Mouse (Mus musculus) embryonic facial prominence, embryonic 15.5 days (tissue): ENCODE measurements around the gene Olfr1045. TPM values are rescaled to one million over a fixed set of nuclear protein-coding genes. Genes with fewer than 3 reads are reported as not detected.
"Not testable (repeated sequence)": the region's sequence is repeated elsewhere in the genome, so short reads cannot be mapped to it uniquely, and the experiment has no call there.

Experiments
- ATAC-seq: fragments of 200-750 bp; cut with Nextera tagmentation; 2 replicates; pipeline ENCODE4 v1.8.0; 2017; ENCODE audit warnings: low read depth, moderate TSS enrichment; ENCODE audit not compliant: insufficient number of reproducible peaks, low FRiP score, low TSS enrichment
- H3K27ac ChIP-seq: fragments of 300-500 bp; sonication (generic); replicated peaks from 2 replicates; pipeline ENCODE4 v1.5.1; 2015; ENCODE audit warnings: mild to moderate bottlenecking, inconsistent platforms
- H3K27me3 ChIP-seq: fragments of 300-500 bp; sonication (generic); 2 replicates; pipeline ENCODE4 v1.6.1; 2015; ENCODE audit warnings: inconsistent platforms
- H3K36me3 ChIP-seq: fragments of 300-500 bp; sonication (generic); 2 replicates; pipeline ENCODE4 v1.6.1; 2015; ENCODE audit warnings: mild to moderate bottlenecking, inconsistent platforms
- H3K4me1 ChIP-seq: fragments of 300-500 bp; sonication (generic); 2 replicates; pipeline ENCODE4 v1.6.1; 2015; ENCODE audit warnings: inconsistent platforms
- H3K4me2 ChIP-seq: fragments of 300-500 bp; sonication (generic); replicated peaks from 2 replicates; pipeline ENCODE4 v1.6.1; 2015; ENCODE audit warnings: mild to moderate bottlenecking, inconsistent platforms
- H3K4me3 ChIP-seq: fragments of 300-500 bp; sonication (generic); replicated peaks from 2 replicates; pipeline ENCODE4 v1.5.1; 2015; ENCODE audit warnings: mild to moderate bottlenecking, inconsistent platforms
- H3K9ac ChIP-seq: fragments of 300-500 bp; sonication (generic); 2 replicates; pipeline ENCODE4 v1.6.1; 2015; ENCODE audit warnings: inconsistent platforms
- H3K9me3 ChIP-seq: fragments of 300-500 bp; sonication (generic); replicated peaks from 2 replicates; pipeline ENCODE4 v1.6.1; 2016; ENCODE audit warnings: inconsistent platforms
- WGBS: fragments of 180-500 bp; shearing (Covaris S2); methylation state at CpG from one replicate; pipeline ENCODE4 v1.1.7; 2015; 5-methylcytosine and 5-hydroxymethylcytosine counted together
- polyA plus RNA-seq: library from polyadenylated mRNA; unstranded; fragments of >200 nt; fragmentation: Nextera tagmentation; extraction: Ambion mirVana; gene quantifications from 2 replicates; pipeline ENCODE4 v1.2.1, GENCODE M21; 2015

Gene Olfr1045
- 0.09 TPM in 1 of 2 replicates, not detected in the other for polyA plus RNA-seq

DNA sequence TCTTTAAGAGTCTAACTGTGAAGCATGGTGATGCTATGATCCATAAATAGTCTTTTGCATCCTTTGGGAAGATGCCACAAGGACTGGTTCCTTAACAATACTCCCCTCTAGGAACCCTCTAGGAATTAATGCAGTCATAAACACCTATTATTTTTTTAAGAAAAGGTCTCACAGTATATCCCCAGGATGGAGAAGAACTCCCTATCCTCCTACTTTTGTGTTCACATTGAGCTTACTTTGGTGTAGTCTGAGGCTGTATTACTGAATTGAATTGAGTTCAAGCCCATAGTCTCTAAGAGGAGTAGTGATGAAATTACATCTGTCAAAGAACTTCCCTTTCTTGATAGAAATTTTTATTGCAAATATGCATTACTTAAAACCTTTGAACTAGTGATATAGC is at the start of gene Olfr1045:
TSS of gene Olfr1045 (minus strand) at position 101 of the 400 bp plus-strand sequence.
- H3K27me3 ChIP-seq, result no peaks in the 10 kb centered on the region
- H3K36me3 ChIP-seq, result no peaks in the 10 kb centered on the region
- H3K27ac ChIP-seq, result no peak within 1 kb of the TSS
- H3K4me2 ChIP-seq, result no peak within 1 kb of the TSS
- no peak for ATAC-seq
- no peaks in the 10 kb centered on the region for H3K9me3 ChIP-seq
- H3K4me1 ChIP-seq, result no peaks in the 10 kb centered on the region
- H3K9ac ChIP-seq, result no peak within 1 kb of the TSS
- no peak within 1 kb of the TSS for H3K4me3 ChIP-seq

- no peaks in the 10 kb centered on the region for H3K36me3 ChIP-seq
- no peak for ATAC-seq
- no peaks in the 10 kb centered on the region for H3K27me3 ChIP-seq
- no peaks in the 10 kb centered on the region for H3K9me3 ChIP-seq
- H3K4me2 ChIP-seq, result no peak within 1 kb of the TSS
- no peak within 1 kb of the TSS for H3K9ac ChIP-seq
- H3K4me1 ChIP-seq, result no peaks in the 10 kb centered on the region
- no peak within 1 kb of the TSS for H3K27ac ChIP-seq
- no peak within 1 kb of the TSS for H3K4me3 ChIP-seq
These were observed 37.4 kb upstream of the Olfr1045 start, which contains the start of gene Olfr1048 for GRCm38 (mm10) chr2:86240189-86240588. Gene Olfr1048 (minus strand): TSS chr2:86240289.

GRCm38 (mm10) chr2:86231301-86231700 is 28.5 kb upstream of the Olfr1045 start, which contains the start of gene Olfr1047:
Gene Olfr1047 (minus strand): TSS chr2:86231401.
- H3K9me3 ChIP-seq, result no peaks in the 10 kb centered on the region
- no peak for ATAC-seq
- no peaks in the 10 kb centered on the region for H3K4me1 ChIP-seq
- no peak within 1 kb of the TSS for H3K27ac ChIP-seq
- H3K4me3 ChIP-seq, result no peak within 1 kb of the TSS
- WGBS, result 90% methylated on average over 1 of the region's 1 CpGs
- no peaks in the 10 kb centered on the region for H3K27me3 ChIP-seq
- H3K4me2 ChIP-seq, result no peak within 1 kb of the TSS
- H3K9ac ChIP-seq, result no peak within 1 kb of the TSS
- no peaks in the 10 kb centered on the region for H3K36me3 ChIP-seq

DNA sequence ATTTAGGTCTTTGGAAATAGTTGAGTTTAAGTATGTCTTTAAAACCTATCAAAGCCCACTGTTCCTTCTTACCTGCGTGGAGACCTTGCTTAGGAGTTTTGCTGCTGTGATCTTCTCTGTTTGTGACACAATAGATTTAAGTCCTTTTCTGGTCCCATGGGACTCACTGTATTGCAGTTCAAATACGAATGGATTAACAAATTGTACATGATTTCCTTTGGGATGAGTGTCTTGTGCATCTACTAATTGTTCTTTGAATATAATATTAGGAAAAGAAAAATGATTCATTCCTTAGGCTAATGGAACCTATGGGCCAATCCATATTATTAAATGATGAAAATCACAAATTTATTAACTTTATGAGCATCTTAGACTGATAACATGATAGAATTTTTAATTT is 16.4 kb upstream of the Olfr1045 start, which contains the start of gene Olfr1046:
TSS of gene Olfr1046 (minus strand) at position 101 of the 400 bp plus-strand sequence.
- H3K4me2 ChIP-seq, result no peak within 1 kb of the TSS
- no peak for ATAC-seq
- no peaks in the 10 kb centered on the region for H3K27me3 ChIP-seq

GRCm38 (mm10) chr2:86195863-86196262 is 6.9 kb downstream of the Olfr1045 start:
- 47% methylated on average over 1 of the region's 1 CpGs for WGBS

More for the DNA sequence above, 16.4 kb upstream of the Olfr1045 start, which contains the start of gene Olfr1046:
- Histone ChIP-seq H3K27ac (no peak within 1 kb of the TSS), H3K4me3 (no peak within 1 kb of the TSS), H3K9ac (no peak within 1 kb of the TSS), H3K4me1 (no peaks in the 10 kb centered on the region), H3K36me3 (no peaks in the 10 kb centered on the region), H3K9me3 (no peaks in the 10 kb centered on the region)
- WGBS, result 60% methylated on average over 2 of the region's 2 CpGs

DNA sequence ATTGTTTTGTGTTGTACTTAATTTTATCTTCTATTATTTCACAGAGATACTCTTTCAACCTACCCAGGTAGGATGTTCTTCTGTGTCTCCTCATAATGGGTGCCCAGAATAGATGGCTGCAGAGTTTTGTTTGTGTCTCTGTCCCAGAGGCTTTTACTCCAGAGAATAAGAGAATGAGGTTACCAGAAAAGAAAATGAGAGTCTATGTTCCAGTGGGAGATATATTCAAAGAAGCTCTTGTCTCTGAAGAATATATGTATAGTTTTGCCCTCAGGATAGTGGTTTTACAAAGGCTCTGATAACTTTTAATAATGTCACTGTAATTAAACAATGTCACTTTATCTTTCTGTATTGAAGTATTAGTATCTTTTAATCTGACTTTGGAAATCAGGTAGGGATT is 17.2 kb downstream of the Olfr1045 start, which contains the start of gene Olfr52:
TSS of gene Olfr52 (minus strand) at position 101 of the 400 bp plus-strand sequence.
- no peak for ATAC-seq
- H3K4me1 ChIP-seq, result no peaks in the 10 kb centered on the region
- H3K27me3 ChIP-seq, result no peaks in the 10 kb centered on the region

More at GRCm38 (mm10) chr2:86195863-86196262, 6.9 kb downstream of the Olfr1045 start:
- Histone ChIP-seq H3K9ac (no peak overlapping the region), H3K4me1 (no peaks in the 10 kb centered on the region), H3K9me3 (no peaks in the 10 kb centered on the region), H3K27me3 (no peaks in the 10 kb centered on the region), H3K4me3 (no peak overlapping the region), H3K27ac (no peak overlapping the region), H3K36me3 (no peaks in the 10 kb centered on the region), H3K4me2 (no peak overlapping the region)
- no peak for ATAC-seq

DNA sequence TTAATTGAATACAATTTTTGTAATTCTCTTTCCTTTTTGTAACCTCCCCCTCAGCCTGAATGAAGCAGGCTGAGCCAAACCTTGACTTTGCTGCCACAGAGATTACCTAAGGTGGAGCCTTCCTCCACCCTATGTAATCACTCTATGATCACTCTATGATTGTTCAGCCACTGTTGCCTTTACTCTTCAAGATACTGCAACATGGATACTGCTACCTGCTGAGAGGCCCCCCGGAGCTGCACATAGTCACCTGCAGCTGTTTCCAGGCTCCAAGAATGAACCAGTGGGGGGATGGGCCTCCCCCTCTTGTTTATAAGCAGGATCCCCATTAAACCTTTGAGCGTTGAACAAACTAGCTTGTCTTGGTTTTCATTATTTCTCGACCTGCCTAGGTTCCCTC is 22.9 kb downstream of the Olfr1045 start:
- Histone ChIP-seq H3K27ac (no peak overlapping the region), H3K4me1 (no peaks in the 10 kb centered on the region), H3K4me3 (no peak overlapping the region), H3K27me3 (no peaks in the 10 kb centered on the region), H3K36me3 (no peaks in the 10 kb centered on the region), H3K9me3 (no peaks in the 10 kb centered on the region), H3K4me2 (no peak overlapping the region), H3K9ac (no peak overlapping the region)
- WGBS, result 69% methylated on average over 3 of the region's 3 CpGs
- no peak for ATAC-seq

More for the DNA sequence above, 17.2 kb downstream of the Olfr1045 start, which contains the start of gene Olfr52:
- Histone ChIP-seq H3K9ac (no peak within 1 kb of the TSS), H3K9me3 (no peaks in the 10 kb centered on the region), H3K27ac (no peak within 1 kb of the TSS), H3K36me3 (no peaks in the 10 kb centered on the region), H3K4me2 (no peak within 1 kb of the TSS), H3K4me3 (no peak within 1 kb of the TSS)

DNA sequence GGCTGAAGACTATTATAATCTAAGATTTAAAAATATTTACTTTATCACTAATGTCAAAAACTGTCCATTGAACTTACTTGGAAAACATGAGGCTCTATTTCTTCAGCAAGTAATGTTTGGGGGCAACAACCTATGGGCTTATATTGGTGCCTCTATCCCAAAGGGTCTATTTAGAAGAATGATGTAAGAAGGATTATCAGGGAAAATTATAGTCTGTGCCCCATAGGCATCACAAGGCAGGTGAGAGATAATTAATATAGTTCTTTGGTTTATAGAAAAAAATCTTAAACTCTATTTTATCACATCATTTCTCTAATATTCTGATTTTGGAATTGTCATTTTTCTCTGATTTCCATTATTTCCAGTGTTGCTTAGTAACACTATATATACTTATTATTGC is 25.1 kb downstream of the Olfr1045 start, which contains the start of gene Olfr1044:
TSS of gene Olfr1044 (minus strand) at position 101 of the 400 bp plus-strand sequence.
- Histone ChIP-seq H3K9ac (no peak within 1 kb of the TSS), H3K4me1 (no peaks in the 10 kb centered on the region), H3K4me3 (no peak within 1 kb of the TSS), H3K27me3 (no peaks in the 10 kb centered on the region), H3K4me2 (no peak within 1 kb of the TSS), H3K9me3 (no peaks in the 10 kb centered on the region), H3K27ac (no peak within 1 kb of the TSS), H3K36me3 (no peaks in the 10 kb centered on the region)
- no peak for ATAC-seq

DNA sequence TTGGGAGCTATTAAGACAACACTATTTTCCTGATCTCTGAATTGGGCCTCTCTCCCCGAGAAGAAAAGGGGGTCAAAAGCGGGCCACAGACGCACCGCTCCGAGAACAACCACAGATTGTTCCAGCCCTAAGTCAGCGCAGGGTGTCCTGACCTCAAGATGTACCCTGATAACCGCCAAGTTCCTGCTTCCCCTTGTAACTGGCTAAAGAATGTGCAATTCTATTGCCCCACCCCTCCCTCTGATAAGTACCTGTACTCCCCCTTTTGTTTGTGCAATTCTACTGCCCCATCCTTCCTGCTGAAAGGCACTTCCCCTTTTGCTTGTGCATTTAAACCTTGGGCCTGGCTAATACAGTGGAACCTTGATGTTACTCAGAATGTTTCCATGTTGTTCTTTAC is 27.4 kb downstream of the Olfr1045 start:
- H3K4me3 ChIP-seq, H3K27ac ChIP-seq, H3K4me2 ChIP-seq, H3K4me1 ChIP-seq, H3K36me3 ChIP-seq, ATAC-seq, H3K9me3 ChIP-seq, H3K9ac ChIP-seq, H3K27me3 ChIP-seq: not testable (repeated sequence)
- WGBS, result 70% methylated on average over 7 of the region's 7 CpGs

DNA sequence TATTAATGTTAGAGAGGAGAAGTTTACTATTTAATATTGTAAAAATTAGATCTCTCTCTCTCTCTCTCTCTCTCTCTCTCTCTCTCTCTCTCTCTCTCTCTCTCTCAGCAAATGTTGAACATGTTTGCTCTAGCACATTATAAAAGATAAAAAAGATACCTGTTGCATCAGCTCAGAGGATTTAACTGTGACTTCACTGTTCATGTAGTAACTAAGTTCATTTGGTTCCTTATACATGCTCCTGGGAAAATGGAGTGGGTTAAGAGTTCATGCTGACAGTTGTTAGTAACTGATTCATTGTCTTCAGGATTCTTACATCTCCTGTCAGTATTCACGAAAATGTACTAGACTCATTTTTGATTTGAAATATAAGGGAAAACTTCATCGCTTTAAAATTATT is 35.4 kb downstream of the Olfr1045 start, which contains the start of gene Olfr1043:
TSS of gene Olfr1043 (minus strand) at position 101 of the 400 bp plus-strand sequence.
- Histone ChIP-seq H3K9me3 (no peaks in the 10 kb centered on the region), H3K36me3 (no peaks in the 10 kb centered on the region), H3K9ac (no peak within 1 kb of the TSS), H3K4me2 (no peak within 1 kb of the TSS), H3K27ac (no peak within 1 kb of the TSS), H3K4me3 (no peak within 1 kb of the TSS), H3K4me1 (no peaks in the 10 kb centered on the region), H3K27me3 (no peaks in the 10 kb centered on the region)
- ATAC-seq, result no peak
- WGBS, result 89% methylated on average over 2 of the region's 2 CpGs

DNA sequence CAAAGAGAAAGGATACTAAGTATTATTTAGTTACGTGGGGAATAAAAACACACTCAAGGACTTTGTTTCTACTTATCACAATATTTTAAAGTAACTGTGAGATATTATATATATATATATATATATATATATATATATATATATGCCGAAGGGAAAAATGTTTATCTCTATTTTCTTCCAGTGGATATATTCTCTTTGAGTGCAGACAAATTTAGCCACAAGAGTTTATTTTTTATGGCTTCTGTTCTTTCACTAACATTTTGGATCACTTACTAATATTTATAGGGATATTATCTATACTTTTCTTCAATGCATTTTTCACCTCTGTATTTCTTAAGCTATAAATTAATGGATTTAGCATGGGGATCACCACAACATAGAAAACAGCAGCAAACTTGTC is 41.1 kb downstream of the Olfr1045 start, which contains the start of gene Olfr1042:
TSS of gene Olfr1042 (minus strand) at position 101 of the 400 bp plus-strand sequence.
- no peaks in the 10 kb centered on the region for H3K36me3 ChIP-seq
- no peaks in the 10 kb centered on the region for H3K27me3 ChIP-seq
- no peak within 1 kb of the TSS for H3K4me2 ChIP-seq
- H3K4me3 ChIP-seq, result no peak within 1 kb of the TSS
- 90% methylated on average over 2 of the region's 2 CpGs for WGBS
- no peaks in the 10 kb centered on the region for H3K4me1 ChIP-seq
- H3K27ac ChIP-seq, result no peak within 1 kb of the TSS
- no peak for ATAC-seq
- H3K9ac ChIP-seq, result no peak within 1 kb of the TSS
- H3K9me3 ChIP-seq, result no peaks in the 10 kb centered on the region

GRCm38 (mm10) chr2:86146632-86147031 is 56.2 kb downstream of the Olfr1045 start, which contains the start of gene Olfr1040:
Gene Olfr1040 (minus strand): TSS chr2:86146732.
- no peak for ATAC-seq
- H3K36me3 ChIP-seq, result no peaks in the 10 kb centered on the region
- no peaks in the 10 kb centered on the region for H3K9me3 ChIP-seq
- H3K27me3 ChIP-seq, result no peaks in the 10 kb centered on the region
- H3K9ac ChIP-seq, result no peak within 1 kb of the TSS
- WGBS, result 90% methylated on average over 1 of the region's 1 CpGs
- no peaks in the 10 kb centered on the region for H3K4me1 ChIP-seq
- no peak within 1 kb of the TSS for H3K4me3 ChIP-seq
- H3K27ac ChIP-seq, result no peak within 1 kb of the TSS
- no peak within 1 kb of the TSS for H3K4me2 ChIP-seq
